Mouse (Mus musculus) spleen, adult 2 months (tissue): ENCODE data around the gene Crb1. TPM values are rescaled to one million over a fixed set of nuclear protein-coding genes. Genes with fewer than 3 reads are reported as not detected.

ENCODE experiments used
- DNase-seq, 2 experiments: peaks; one replicate each; pipeline versions ENCODE4 v3.0.0 to v3.0.0-alpha.2; 2012 to 2021; ENCODE audit warnings: low spot score in 2 of 2, low read depth in 1 of 2
- H3K27ac ChIP-seq: fragments of 200-500 bp; 2 replicates; pipeline ENCODE4 v1.5.1; 2012; ENCODE audit warnings: low read length, inconsistent platforms; ENCODE audit not compliant: insufficient read depth
- H3K27me3 ChIP-seq: fragments of 200-500 bp; 2 replicates; pipeline ENCODE4 v1.6.1; 2012; ENCODE audit warnings: mild to moderate bottlenecking, moderate library complexity, low read length, inconsistent platforms; ENCODE audit not compliant: control insufficient read depth, insufficient read depth
- H3K36me3 ChIP-seq: fragments of 200-500 bp; 2 replicates; pipeline ENCODE4 v1.6.1; 2012; ENCODE audit warnings: mild to moderate bottlenecking, low read length, inconsistent platforms; ENCODE audit not compliant: control insufficient read depth, insufficient read depth
- H3K4me1 ChIP-seq: fragments of 200-500 bp; 2 replicates; pipeline ENCODE4 v1.6.1; 2011; ENCODE audit warnings: inconsistent platforms; ENCODE audit not compliant: control insufficient read depth, insufficient read depth, insufficient read length
- H3K4me3 ChIP-seq: fragments of 200-500 bp; 2 replicates; pipeline ENCODE4 v1.5.1; 2011; ENCODE audit warnings: mild to moderate bottlenecking, inconsistent platforms; ENCODE audit not compliant: insufficient read depth, insufficient read length; ENCODE audit errors: extremely low read depth
- CTCF ChIP-seq: fragments of 200-500 bp; IDR thresholded peaks from 2 replicates; pipeline ENCODE4 v1.5.1; 2011; ENCODE audit warnings: mild to moderate bottlenecking, inconsistent platforms; ENCODE audit not compliant: insufficient read depth, insufficient read length, insufficient replicate concordance; ENCODE audit errors: extremely low read depth
- POLR2A ChIP-seq: fragments of 200-500 bp; IDR thresholded peaks from 2 replicates; pipeline ENCODE4 v1.6.1; 2011; ENCODE audit warnings: low read depth, low read length, inconsistent platforms
- WGBS: fragments of 180-500 bp; shearing (Covaris S2); methylation state at CpG from one replicate; pipeline ENCODE4 v1.1.7; 2018; 5-methylcytosine and 5-hydroxymethylcytosine counted together
- polyA plus RNA-seq: library from polyadenylated mRNA; depleted of rRNA; stranded (reverse); fragments of >200 nt; gene quantifications from 2 replicates; pipeline ENCODE4 v1.2.3, GENCODE M21; 2012; rRNA removed

The Crb1 gene
- polyA plus RNA-seq, 1 experiment: not detected

DNA sequence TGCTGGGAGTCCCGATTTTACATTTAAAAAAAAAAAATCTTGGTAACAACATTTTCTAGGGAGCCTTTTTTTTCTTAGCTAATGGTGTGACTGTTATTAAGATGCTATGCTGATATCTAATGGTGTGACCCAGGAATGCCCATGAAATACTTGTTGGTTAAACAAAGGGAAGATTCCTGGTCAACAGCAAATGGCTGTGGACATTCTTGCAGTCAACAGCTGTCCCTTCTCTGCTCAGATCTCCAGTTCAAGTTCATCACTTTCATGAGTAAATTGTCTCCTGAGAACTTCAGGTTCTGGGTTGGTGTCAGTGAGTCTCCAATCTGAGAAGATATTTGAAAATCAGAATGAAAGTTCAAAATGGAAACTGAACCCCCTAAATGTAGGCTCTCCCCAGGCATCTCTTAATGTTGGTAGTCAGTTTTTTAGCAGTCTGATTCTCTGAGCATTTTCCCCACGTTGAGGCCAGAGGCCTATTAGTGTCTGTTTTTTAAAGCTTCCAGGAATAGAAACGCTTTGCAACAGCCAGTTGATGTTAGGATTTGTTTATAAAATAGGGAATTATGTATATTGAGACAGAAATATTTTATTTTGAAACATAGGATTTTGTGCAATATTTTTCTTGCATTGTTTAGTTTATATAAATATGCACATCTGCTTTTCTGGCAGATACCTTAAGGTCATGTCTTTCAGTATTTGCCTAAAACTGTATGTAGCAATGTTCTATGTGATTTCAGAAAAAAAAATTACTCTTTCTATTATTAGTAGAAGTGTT, 202.7 kb downstream of the Crb1 start:
- no peak overlapping the region for H3K27ac ChIP-seq
- H3K36me3 ChIP-seq: peaks cover 20% of the 10 kb centered on the region
- DNase-seq: no peak
- H3K4me3 ChIP-seq: no peak overlapping the region
- no peaks in the 10 kb centered on the region for H3K4me1 ChIP-seq
- 84% methylated on average over 3 of the region's 3 CpGs for WGBS
- no peak for TF ChIP-seq POLR2A
- no peak for TF ChIP-seq CTCF
- H3K27me3 ChIP-seq: no peaks in the 10 kb centered on the region

DNA sequence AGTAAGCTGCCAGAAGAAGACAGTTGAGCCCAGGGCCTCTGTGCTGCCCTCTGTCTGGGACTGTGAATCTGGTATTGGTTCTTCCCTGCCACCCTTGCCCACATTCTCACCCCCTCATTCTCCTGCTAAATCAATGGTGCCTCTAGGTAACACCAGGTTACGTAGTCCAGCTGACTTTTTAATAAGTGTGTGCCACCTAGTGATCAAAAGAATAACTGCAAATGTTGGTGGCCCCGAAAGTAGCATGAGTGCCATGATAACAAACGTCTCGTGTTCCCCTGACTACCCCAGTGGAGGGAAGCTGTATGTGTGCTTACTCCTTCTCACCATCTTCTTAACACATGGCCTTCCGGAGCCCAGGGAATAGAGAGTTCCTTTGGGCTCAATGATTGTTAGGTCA, 214.1 kb downstream of the Crb1 start:
- peak in 1 of 2 experiments; percentile 7 for DNase-seq
- Histone ChIP-seq H3K4me1 (no peaks in the 10 kb centered on the region), H3K4me3 (no peak overlapping the region), H3K27ac (no peak overlapping the region), H3K27me3 (no peaks in the 10 kb centered on the region), H3K36me3 (peaks cover 6% of the 10 kb centered on the region)
- no peak for TF ChIP-seq POLR2A
- TF ChIP-seq CTCF: no peak; the same call in 1 of the 2 replicates
- 62% methylated on average over 5 of the region's 5 CpGs for WGBS

DNA sequence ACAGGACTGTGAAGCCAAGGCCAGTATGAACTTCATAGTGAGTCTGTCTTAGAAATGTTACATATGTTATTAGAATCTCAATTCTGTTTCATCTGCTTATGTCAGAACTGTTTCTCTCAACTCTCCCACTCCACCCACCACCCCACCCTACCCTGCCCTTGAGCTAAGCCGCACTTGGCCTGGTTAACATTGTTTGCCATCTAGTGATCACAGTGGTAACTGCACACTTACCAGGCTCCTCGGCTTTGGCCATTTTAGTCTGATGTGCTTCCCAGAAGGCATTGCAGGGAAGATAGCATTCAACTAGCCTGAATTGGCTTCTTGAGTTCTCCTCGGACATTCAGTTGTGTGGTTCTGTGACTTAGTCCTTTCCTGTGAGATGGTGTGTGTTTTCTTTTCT, 215.3 kb downstream of the Crb1 start:
- 85% methylated on average over 3 of the region's 3 CpGs for WGBS
- Histone ChIP-seq H3K36me3 (peaks cover 6% of the 10 kb centered on the region), H3K4me3 (no peak overlapping the region), H3K4me1 (no peaks in the 10 kb centered on the region), H3K27me3 (no peaks in the 10 kb centered on the region), H3K27ac (no peak overlapping the region)
- DNase-seq: no peak
- TF ChIP-seq POLR2A (no peak), CTCF (no peak)

DNA sequence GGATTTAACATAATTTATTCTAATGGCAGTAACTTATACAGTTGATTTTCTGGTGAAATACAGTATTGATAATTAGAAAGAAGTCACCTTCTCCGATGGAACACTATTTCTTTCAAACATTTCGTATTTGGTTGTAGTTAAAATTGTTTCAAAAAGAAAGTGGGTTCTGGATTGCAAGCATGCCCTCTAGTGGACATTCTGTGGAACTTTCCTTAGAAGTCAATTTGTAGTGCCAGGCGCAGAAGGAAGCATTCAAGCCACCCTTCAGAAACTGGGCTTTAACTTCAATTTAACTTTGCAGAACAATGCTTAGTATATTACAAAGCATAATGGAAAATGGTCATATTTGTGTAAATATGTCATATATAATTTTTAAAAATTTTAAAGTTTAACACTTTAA, 220.5 kb downstream of the Crb1 start:
- no peaks in the 10 kb centered on the region for H3K27me3 ChIP-seq
- DNase-seq: peak in 1 of 2 experiments; percentile 7
- no peak overlapping the region; the same call in 1 of the 2 replicates for H3K4me3 ChIP-seq
- H3K4me1 ChIP-seq: no peaks in the 10 kb centered on the region
- 32% methylated on average over 3 of the region's 3 CpGs for WGBS
- peak; percentile 32; the same call in 1 of the 2 replicates for TF ChIP-seq CTCF
- no peak for TF ChIP-seq POLR2A
- H3K27ac ChIP-seq: no peak overlapping the region
- H3K36me3 ChIP-seq: peaks cover 6% of the 10 kb centered on the region

DNA sequence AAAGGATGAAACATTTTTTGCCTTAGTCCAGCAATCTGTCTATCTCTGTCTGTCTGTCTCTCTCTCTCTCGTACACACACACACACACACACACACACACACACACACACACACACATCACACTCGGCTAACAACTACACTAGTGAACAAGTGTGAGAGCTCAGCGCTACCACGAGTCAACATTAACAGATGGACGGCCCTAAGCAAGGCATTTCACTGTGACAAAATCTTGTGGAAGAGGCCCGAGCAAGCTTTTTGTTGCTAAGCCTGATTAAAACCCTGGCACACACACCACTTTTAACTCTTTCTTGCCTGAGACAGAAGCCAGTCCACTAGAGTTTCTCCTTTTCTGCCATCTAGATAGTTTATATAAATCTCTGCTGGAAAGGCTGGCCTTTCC, 223.4 kb downstream of the Crb1 start:
- DNase-seq: no peak
- H3K36me3 ChIP-seq: peaks cover 3% of the 10 kb centered on the region; the same call in 1 of the 2 replicates
- TF ChIP-seq POLR2A (no peak), CTCF (no peak)
- WGBS: 90% methylated on average over 6 of the region's 6 CpGs
- H3K4me1 ChIP-seq: no peaks in the 10 kb centered on the region
- no peak overlapping the region for H3K4me3 ChIP-seq
- no peaks in the 10 kb centered on the region for H3K27me3 ChIP-seq
- H3K27ac ChIP-seq: no peak overlapping the region

DNA sequence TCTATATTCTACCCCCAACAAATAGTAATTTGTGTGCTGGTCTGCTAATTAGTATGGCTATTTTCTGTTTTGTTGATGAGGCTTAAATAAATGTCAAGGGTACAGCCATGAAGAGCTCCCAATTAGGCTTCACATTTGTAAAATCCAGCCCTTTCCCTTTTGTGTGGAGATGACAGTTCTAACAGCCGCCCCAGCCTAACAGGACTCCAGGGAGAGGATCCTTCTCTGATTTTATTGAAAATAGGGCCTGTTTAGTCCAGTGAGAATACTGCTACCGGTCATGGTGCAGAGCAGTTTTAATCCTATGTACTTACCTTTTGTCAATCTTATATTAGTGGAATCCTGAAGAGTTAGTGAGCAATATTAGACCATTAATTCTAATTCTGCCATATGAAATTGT, 223.9 kb downstream of the Crb1 start:
- Histone ChIP-seq H3K27me3 (no peaks in the 10 kb centered on the region), H3K4me1 (no peaks in the 10 kb centered on the region), H3K4me3 (no peak overlapping the region), H3K36me3 (peaks cover 3% of the 10 kb centered on the region), H3K27ac (no peak overlapping the region)
- DNase-seq: no peak
- 92% methylated on average over 2 of the region's 2 CpGs for WGBS
- TF ChIP-seq CTCF (no peak), POLR2A (no peak)

Other genes with a start within 250 kb of the Crb1 start
- 1.3 and 1.6 TPM in 2 replicates for gene Zbtb41, start 45.2 kb upstream of the Crb1 start, polyA plus RNA-seq
- 0.77 TPM in 2 replicates for gene Aspm, start 77.7 kb upstream of the Crb1 start, polyA plus RNA-seq
- not detected in 2 replicates for gene F13b, start 124.6 kb upstream of the Crb1 start, polyA plus RNA-seq
- not detected in 2 replicates for gene Cfhr1, start 183.2 kb upstream of the Crb1 start, polyA plus RNA-seq